Mouse (Mus musculus) limb, embryonic 10.5 days (tissue): ENCODE data around the gene Ddx52. TPM values are rescaled to one million over a fixed set of nuclear protein-coding genes. Genes with fewer than 3 reads are reported as not detected.

Experiments used
- DNase-seq: peaks from one replicate; pipeline ENCODE4 v3.0.0-alpha.2; 2017; ENCODE audit warnings: low spot score
- H3K27ac ChIP-seq: fragments of 300-500 bp; sonication (generic); 2 replicates; pipeline ENCODE4 v1.5.1; 2016; ENCODE audit warnings: mild to moderate bottlenecking
- H3K27me3 ChIP-seq: fragments of 300-500 bp; sonication (generic); 2 replicates; pipeline ENCODE4 v1.6.1; 2016; ENCODE audit warnings: low read depth, mild to moderate bottlenecking; ENCODE audit not compliant: poor library complexity, severe bottlenecking
- H3K36me3 ChIP-seq: fragments of 300-500 bp; sonication (generic); 2 replicates; pipeline ENCODE4 v1.6.1; 2016; ENCODE audit warnings: mild to moderate bottlenecking, moderate library complexity
- H3K4me1 ChIP-seq: fragments of 300-500 bp; sonication (generic); 2 replicates; pipeline ENCODE4 v1.6.1; 2016
- H3K4me3 ChIP-seq: fragments of 300-500 bp; sonication (generic); 2 replicates; pipeline ENCODE4 v1.5.1; 2016; ENCODE audit warnings: mild to moderate bottlenecking, moderate library complexity
- H3K9me3 ChIP-seq: fragments of 300-500 bp; sonication (generic); replicated peaks from 2 replicates; pipeline ENCODE4 v1.6.1; 2016; ENCODE audit warnings: mild to moderate bottlenecking
- WGBS: fragments of 180-500 bp; shearing (Covaris S2); methylation state at CpG from one replicate; pipeline ENCODE4 v1.1.7; 2016; 5-methylcytosine and 5-hydroxymethylcytosine counted together
- polyA plus RNA-seq: library from polyadenylated mRNA; unstranded; fragments of >200 nt; fragmentation: Nextera tagmentation; extraction: Ambion mirVana; gene quantifications from 2 replicates; pipeline ENCODE4 v1.2.1, GENCODE M21; 2016

Ddx52 gene
- polyA plus RNA-seq = 45.6 and 50.1 TPM in 2 replicates

DNA sequence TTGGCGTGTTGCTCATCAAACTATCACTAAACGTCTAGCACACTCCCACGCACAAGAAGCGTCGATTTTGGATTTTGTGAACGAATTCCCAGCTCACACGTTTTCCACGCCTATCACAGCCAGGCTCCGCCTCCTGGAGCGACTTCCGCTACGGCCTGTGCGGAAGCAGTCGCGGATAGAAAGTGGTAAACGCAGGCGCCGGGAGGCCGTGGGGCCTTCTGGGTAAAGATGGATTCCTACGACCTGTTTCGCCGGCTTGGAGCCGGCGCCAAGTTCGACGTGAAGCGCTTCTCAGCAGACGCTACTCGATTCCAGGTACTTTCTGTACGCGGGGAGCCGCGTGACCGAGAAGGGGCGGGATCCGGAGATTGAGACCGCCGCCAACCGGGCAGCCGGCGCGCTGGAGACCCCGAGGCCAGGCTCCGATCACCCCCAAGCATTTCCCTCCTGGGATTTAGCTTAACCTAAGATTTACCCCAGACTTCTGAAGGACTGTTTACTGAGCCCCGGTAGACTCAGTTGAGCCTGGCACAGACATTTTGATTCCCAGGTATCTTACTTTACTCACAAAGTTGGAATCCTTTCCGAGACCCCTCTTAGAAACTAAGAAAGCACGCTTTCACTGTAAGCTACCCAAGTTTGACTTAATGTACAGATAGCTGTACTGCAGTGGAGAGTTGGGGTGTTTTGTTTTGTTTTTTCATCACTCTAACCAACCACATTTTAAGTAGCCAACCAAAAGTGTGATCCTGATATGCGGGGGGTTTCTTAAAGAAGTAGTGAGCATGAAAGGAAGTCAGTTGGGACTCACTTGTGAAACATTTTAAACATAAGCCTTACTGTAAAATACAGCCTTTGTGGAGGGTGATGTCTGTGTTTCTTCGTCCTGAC is at the start of gene Ddx52:
Gene Ddx52 (plus strand): TSS at position 113 of the 891 bp plus-strand sequence.
- DNase-seq = peak; percentile 89
- 2% methylated on average over 49 of the region's 49 CpGs for WGBS

GRCm38 (mm10) chr11:83893325-83893724 is 48.5 kb upstream of the Ddx52 start:
- WGBS = 73% methylated on average over 9 of the region's 9 CpGs
- H3K4me1 ChIP-seq = peaks cover 17% of the 10 kb centered on the region
- no peak for DNase-seq

More for the DNA sequence above, at the start of gene Ddx52:
- peak within 1 kb of the TSS; percentile 78 for H3K4me3 ChIP-seq
- H3K9me3 ChIP-seq = no peaks in the 10 kb centered on the region
- peaks cover 40% of the 10 kb centered on the region for H3K36me3 ChIP-seq
- H3K4me1 ChIP-seq = peaks cover 6% of the 10 kb centered on the region
- H3K27me3 ChIP-seq = 0 out of 2 replicates have a peak, but pooled peaks cover 2% of the 10 kb centered on the region
- peak within 1 kb of the TSS; percentile 92 for H3K27ac ChIP-seq

DNA sequence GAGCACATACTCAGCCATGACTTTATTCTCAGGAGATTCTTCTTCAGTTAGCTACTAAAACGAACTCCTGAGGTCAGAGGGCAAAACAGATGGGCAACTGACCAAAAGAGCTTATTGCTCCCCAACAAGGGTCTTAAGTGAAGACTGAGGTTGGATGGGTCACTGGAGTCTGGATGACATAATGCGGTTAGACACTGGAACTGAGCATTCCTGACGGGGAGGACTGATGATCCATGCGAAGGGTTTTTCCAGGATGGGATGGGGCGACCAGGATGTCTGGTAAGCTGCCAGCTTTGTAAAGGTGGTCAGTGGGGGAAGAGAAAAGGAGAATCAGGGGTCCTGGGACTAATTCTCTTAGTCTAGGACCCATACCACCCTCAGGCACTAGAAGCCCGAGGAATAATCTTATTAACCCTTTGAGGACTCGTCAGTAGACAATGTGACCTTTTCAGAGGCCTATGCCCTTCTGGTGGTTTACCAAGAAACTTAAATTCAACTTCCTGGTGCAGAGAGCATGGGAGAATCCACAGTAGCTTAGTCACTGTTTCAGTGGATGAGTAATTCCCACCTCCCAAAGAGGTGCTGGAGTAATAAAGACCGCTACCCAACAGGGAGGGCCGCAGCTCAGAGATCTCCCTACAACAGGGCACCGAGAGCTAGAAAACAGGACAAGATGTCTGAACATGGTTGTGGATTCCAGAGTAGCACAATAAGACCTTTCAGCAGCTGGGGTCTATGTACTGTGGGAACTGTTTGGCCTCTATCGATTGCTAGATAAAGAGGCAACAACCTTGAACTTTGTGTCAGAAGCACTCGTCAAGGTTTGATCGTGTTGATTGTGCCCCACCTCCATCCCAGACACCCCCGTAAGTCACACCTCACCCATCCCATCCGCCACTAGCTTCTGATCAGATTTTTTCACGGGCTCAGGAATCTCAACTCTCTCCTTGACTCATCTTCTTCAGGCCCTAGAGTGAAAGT is 45.1 kb upstream of the Ddx52 start:
- Histone ChIP-seq H3K36me3 (no peaks in the 10 kb centered on the region), H3K4me3 (no peak overlapping the region), H3K9me3 (no peaks in the 10 kb centered on the region), H3K4me1 (peaks cover 17% of the 10 kb centered on the region), H3K27ac (no peak overlapping the region), H3K27me3 (no peaks in the 10 kb centered on the region)
- no peak for DNase-seq
- WGBS = 86% methylated on average over 16 of the region's 16 CpGs

More at GRCm38 (mm10) chr11:83893325-83893724, 48.5 kb upstream of the Ddx52 start:
- Histone ChIP-seq H3K4me3 (no peak overlapping the region), H3K36me3 (no peaks in the 10 kb centered on the region), H3K9me3 (no peaks in the 10 kb centered on the region), H3K27ac (no peak overlapping the region), H3K27me3 (no peaks in the 10 kb centered on the region)

DNA sequence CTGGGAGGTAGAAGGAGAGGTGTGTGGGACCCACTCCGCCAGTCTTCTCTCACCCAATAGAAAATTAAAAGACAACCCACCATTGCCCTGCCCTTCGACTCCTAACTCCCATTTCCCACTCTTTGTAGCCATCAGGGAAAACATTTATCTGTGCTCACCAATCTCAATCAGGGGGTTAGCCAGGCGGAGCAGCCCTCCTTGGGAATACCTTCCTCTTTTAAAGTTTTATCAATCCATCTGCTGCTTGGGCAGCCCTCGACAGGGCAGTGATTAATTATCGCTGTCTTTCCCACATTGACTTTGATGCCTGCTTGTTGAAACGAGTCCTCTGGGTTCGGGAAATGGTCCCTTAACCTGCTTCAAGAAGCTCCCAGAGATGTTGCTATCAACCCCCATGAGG is 44.3 kb upstream of the Ddx52 start:
- 59% methylated on average over 7 of the region's 7 CpGs for WGBS
- no peaks in the 10 kb centered on the region for H3K9me3 ChIP-seq
- no peaks in the 10 kb centered on the region for H3K27me3 ChIP-seq
- no peak overlapping the region for H3K4me3 ChIP-seq
- no peak overlapping the region for H3K27ac ChIP-seq
- H3K4me1 ChIP-seq = peaks cover 10% of the 10 kb centered on the region
- DNase-seq = no peak
- H3K36me3 ChIP-seq = no peaks in the 10 kb centered on the region

DNA sequence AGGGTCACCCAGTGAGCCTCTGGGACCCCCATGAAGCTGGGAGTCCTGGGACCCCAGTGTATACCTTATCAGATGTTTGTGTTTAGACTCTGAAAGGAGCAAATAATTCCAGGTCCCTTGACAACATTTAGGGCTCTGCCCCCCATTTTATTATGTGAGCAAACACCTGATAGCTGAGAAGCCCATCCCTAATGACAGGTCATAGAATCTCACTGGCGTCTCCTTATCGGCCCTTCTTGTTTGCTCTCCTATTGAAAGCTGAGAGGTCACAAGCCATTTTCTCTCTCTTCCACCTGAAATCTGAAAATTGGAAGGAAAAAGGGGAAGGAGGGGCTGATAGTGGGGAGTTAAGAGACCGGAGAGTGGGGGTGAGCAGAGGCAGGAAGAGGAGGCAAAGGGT is 39.0 kb upstream of the Ddx52 start:
- WGBS = 84% methylated on average over 3 of the region's 3 CpGs

DNA sequence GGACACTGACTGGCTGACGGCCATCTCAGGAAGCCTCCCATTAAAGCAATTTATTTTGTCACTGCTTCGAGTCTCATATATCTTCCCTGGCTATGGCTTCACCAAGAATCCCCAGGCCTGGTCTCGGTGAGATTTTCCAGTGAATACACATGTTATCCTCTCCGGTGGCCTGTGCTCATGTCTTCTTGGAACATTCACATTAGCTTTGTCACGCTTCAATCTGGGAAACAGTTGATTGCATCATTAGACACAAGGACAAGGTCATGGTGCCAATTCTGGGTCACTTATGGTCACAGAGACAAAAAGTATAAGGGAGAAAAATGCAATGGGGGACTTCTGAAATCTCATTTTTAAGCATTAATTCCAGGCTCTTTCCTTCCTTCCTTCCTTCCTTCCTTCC is 36.1 kb upstream of the Ddx52 start:
- H3K4me3 ChIP-seq = no peak overlapping the region
- DNase-seq = no peak
- no peaks in the 10 kb centered on the region for H3K27me3 ChIP-seq
- no peak overlapping the region for H3K27ac ChIP-seq
- H3K36me3 ChIP-seq = no peaks in the 10 kb centered on the region
- WGBS = 69% methylated on average over 5 of the region's 5 CpGs
- H3K9me3 ChIP-seq = no peaks in the 10 kb centered on the region
- no peaks in the 10 kb centered on the region for H3K4me1 ChIP-seq

More for the DNA sequence above, 39.0 kb upstream of the Ddx52 start:
- no peaks in the 10 kb centered on the region for H3K4me1 ChIP-seq
- no peak for DNase-seq
- H3K27ac ChIP-seq = no peak overlapping the region
- no peak overlapping the region for H3K4me3 ChIP-seq
- H3K36me3 ChIP-seq = no peaks in the 10 kb centered on the region
- no peaks in the 10 kb centered on the region for H3K27me3 ChIP-seq
- H3K9me3 ChIP-seq = no peaks in the 10 kb centered on the region

GRCm38 (mm10) chr11:83908376-83908775 is 33.5 kb upstream of the Ddx52 start:
- no peak for DNase-seq
- no peaks in the 10 kb centered on the region for H3K9me3 ChIP-seq
- no peaks in the 10 kb centered on the region for H3K27me3 ChIP-seq
- 57% methylated on average over 7 of the region's 7 CpGs for WGBS
- H3K4me3 ChIP-seq = no peak overlapping the region
- H3K27ac ChIP-seq = no peak overlapping the region
- H3K4me1 ChIP-seq = no peaks in the 10 kb centered on the region
- H3K36me3 ChIP-seq = no peaks in the 10 kb centered on the region

DNA sequence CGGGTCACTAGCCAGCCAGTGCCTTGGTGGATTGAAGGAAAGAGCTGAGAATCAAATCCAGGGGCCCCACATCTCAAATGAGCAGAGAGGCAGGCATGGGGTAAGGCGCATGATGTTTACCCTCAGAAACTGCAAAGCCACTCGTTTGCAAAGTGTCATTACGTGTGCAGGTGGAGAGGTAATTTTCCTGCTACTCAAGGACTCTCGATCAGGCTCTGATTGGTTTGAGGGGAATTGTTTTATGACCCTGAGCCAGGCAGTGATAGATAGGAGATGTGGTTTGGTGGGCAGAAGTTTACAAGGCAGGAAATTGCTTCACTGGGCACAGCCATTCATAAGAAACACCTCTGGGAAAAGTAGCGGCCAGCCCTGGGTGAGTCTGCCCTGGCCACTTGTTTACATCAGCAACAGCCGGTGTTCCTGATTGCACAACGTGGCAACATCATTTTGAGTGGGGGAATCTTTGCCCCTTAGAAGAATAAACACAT is 28.0 kb upstream of the Ddx52 start:
- Histone ChIP-seq H3K36me3 (no peaks in the 10 kb centered on the region), H3K27ac (no peak overlapping the region), H3K27me3 (no peaks in the 10 kb centered on the region), H3K9me3 (no peaks in the 10 kb centered on the region), H3K4me3 (no peak overlapping the region), H3K4me1 (0 out of 2 replicates have a peak, but pooled peaks cover 4% of the 10 kb centered on the region)
- DNase-seq = no peak
- WGBS = 25% methylated on average over 8 of the region's 8 CpGs

DNA sequence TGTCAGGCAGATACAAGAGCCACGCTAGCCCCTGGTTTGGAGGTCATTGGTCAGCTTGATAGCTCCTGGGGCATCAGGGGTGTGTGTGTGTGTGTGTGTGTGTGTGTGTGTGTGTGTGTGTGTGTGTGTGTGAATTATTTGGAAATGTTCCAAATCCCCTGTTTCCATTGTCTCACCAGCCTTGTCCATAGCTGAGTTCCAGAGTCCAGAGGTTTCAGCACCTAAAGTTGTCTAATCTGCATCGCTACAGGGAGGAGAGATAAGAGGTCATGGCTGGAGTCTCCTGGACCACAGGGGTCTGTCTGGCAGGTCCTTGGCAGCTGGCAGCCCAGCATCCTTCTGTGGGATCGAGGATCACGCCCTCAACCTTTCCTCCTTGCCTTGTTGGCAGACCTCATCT is 27.4 kb upstream of the Ddx52 start:
- 82% methylated on average over 4 of the region's 4 CpGs for WGBS
- Histone ChIP-seq H3K4me1 (0 out of 2 replicates have a peak, but pooled peaks cover 4% of the 10 kb centered on the region), H3K4me3 (no peak overlapping the region), H3K27me3 (no peaks in the 10 kb centered on the region), H3K9me3 (no peaks in the 10 kb centered on the region), H3K27ac (no peak overlapping the region), H3K36me3 (no peaks in the 10 kb centered on the region)
- no peak for DNase-seq

DNA sequence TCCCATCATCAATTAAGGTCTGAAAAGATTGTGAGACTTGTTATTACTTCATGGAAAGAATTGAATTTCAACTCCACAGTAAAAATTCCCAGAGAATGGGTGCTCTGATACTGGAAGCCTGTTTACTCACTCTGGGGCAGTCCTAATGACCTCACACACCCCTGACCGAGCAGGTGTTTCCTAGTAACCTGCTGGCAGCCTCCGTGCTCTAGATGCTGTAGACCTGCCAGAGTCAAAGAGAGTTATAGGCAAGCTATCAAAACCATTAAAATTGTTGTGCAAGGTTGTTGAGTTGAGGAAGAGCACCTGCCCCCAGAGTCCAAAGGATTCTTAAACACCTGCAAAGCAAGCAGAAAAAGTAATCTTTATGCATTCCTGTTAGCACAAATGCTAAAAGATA is 19.3 kb upstream of the Ddx52 start:
- no peak for DNase-seq
- no peak overlapping the region for H3K4me3 ChIP-seq
- H3K27ac ChIP-seq = no peak overlapping the region
- peaks cover 6% of the 10 kb centered on the region; the same call in 1 of the 2 replicates for H3K4me1 ChIP-seq
- no peaks in the 10 kb centered on the region for H3K36me3 ChIP-seq
- WGBS = 74% methylated on average over 2 of the region's 2 CpGs
- 0 out of 2 replicates have a peak, but pooled peaks cover 6% of the 10 kb centered on the region for H3K27me3 ChIP-seq
- H3K9me3 ChIP-seq = no peaks in the 10 kb centered on the region

DNA sequence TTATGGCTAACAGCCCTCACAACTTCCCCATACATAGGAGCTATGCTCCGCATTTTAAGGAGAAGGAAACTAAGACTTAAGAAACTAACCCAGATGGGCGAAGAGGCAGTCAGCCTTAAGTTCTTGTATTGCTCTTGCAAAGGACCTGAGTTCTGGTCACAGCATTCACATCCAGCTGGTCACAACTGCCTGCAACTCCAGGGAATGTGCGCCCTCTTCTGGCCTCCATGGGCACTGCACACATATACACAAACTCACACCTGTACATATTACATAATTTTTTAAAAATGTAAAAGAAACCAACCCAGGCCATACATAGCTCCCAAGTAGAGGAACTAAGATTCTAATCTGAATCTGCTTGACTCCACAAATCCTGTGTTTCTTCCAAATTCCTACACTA is 14.8 kb upstream of the Ddx52 start:
- WGBS = 63% methylated on average over 3 of the region's 3 CpGs
- Histone ChIP-seq H3K27me3 (0 out of 2 replicates have a peak, but pooled peaks cover 6% of the 10 kb centered on the region), H3K27ac (no peak overlapping the region), H3K36me3 (no peaks in the 10 kb centered on the region), H3K4me1 (peaks cover 6% of the 10 kb centered on the region; the same call in 1 of the 2 replicates), H3K9me3 (no peaks in the 10 kb centered on the region), H3K4me3 (no peak overlapping the region)
- DNase-seq = peak; percentile 51

DNA sequence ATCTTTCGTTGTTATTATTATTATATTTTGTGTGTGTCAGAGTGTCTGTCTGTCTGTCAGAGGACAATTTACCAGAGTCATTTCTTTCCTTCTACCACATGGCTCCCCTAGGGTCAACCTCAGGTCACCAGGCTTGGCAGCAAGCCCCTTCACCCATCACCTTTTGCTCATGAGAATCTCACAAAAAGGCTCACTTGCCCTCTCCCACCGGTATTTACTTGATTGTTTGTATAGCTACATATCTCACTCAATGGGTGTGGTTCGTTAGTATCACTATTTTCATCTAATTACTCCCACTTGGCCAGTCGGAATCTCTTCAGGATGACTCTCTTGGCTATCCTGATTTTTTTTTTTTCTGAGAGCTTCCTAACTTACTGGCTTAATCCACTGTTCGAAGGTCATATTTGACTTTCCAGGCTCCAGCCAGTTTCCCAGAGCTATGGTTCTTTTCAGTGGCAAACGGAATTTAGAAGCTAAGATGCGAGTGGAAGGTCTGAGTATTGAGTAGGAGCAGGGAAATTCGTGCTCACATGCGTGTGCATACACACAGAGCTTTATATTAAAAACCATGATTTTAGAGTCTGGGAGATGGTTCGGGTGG is 9.3 kb upstream of the Ddx52 start:
- H3K27me3 ChIP-seq = 0 out of 2 replicates have a peak, but pooled peaks cover 4% of the 10 kb centered on the region
- no peaks in the 10 kb centered on the region for H3K9me3 ChIP-seq
- WGBS = 83% methylated on average over 10 of the region's 10 CpGs
- DNase-seq = no peak
- H3K4me3 ChIP-seq = no peak overlapping the region
- H3K27ac ChIP-seq = no peak overlapping the region
- no peaks in the 10 kb centered on the region for H3K36me3 ChIP-seq
- no peaks in the 10 kb centered on the region for H3K4me1 ChIP-seq
